Mouse (Mus musculus) spleen, adult 2 months (tissue): ENCODE measurements around the gene Wipf1. TPM values are rescaled to one million over a fixed set of nuclear protein-coding genes. Genes with fewer than 3 reads are reported as not detected.
A peak's percentile ranks its signal among the peaks of the same experiment; 100 is the strongest.

Experiments
- DNase-seq, 2 experiments: peaks; one replicate each; pipeline versions ENCODE4 v3.0.0 to v3.0.0-alpha.2; 2012 to 2021; ENCODE audit warnings: low spot score in 2 of 2, low read depth in 1 of 2
- H3K27ac ChIP-seq: fragments of 200-500 bp; 2 replicates; pipeline ENCODE4 v1.5.1; 2012; ENCODE audit warnings: low read length, inconsistent platforms; ENCODE audit not compliant: insufficient read depth
- H3K27me3 ChIP-seq: fragments of 200-500 bp; 2 replicates; pipeline ENCODE4 v1.6.1; 2012; ENCODE audit warnings: mild to moderate bottlenecking, moderate library complexity, low read length, inconsistent platforms; ENCODE audit not compliant: control insufficient read depth, insufficient read depth
- H3K36me3 ChIP-seq: fragments of 200-500 bp; 2 replicates; pipeline ENCODE4 v1.6.1; 2012; ENCODE audit warnings: mild to moderate bottlenecking, low read length, inconsistent platforms; ENCODE audit not compliant: control insufficient read depth, insufficient read depth
- H3K4me1 ChIP-seq: fragments of 200-500 bp; 2 replicates; pipeline ENCODE4 v1.6.1; 2011; ENCODE audit warnings: inconsistent platforms; ENCODE audit not compliant: control insufficient read depth, insufficient read depth, insufficient read length
- H3K4me3 ChIP-seq: fragments of 200-500 bp; 2 replicates; pipeline ENCODE4 v1.5.1; 2011; ENCODE audit warnings: mild to moderate bottlenecking, inconsistent platforms; ENCODE audit not compliant: insufficient read depth, insufficient read length; ENCODE audit errors: extremely low read depth
- CTCF ChIP-seq: fragments of 200-500 bp; IDR thresholded peaks from 2 replicates; pipeline ENCODE4 v1.5.1; 2011; ENCODE audit warnings: mild to moderate bottlenecking, inconsistent platforms; ENCODE audit not compliant: insufficient read depth, insufficient read length, insufficient replicate concordance; ENCODE audit errors: extremely low read depth
- POLR2A ChIP-seq: fragments of 200-500 bp; IDR thresholded peaks from 2 replicates; pipeline ENCODE4 v1.6.1; 2011; ENCODE audit warnings: low read depth, low read length, inconsistent platforms
- WGBS: fragments of 180-500 bp; shearing (Covaris S2); methylation state at CpG from one replicate; pipeline ENCODE4 v1.1.7; 2018; 5-methylcytosine and 5-hydroxymethylcytosine counted together
- polyA plus RNA-seq: library from polyadenylated mRNA; depleted of rRNA; stranded (reverse); fragments of >200 nt; gene quantifications from 2 replicates; pipeline ENCODE4 v1.2.3, GENCODE M21; 2012

Wipf1 gene
- polyA plus RNA-seq, 1 experiment, result 58.7 TPM

GRCm38 (mm10) chr2:73547256-73547655 lies 17.7 kb upstream of the Wipf1 start:
- no peaks in the 10 kb centered on the region for H3K27me3 ChIP-seq
- no peak overlapping the region for H3K4me3 ChIP-seq
- TF ChIP-seq CTCF (no peak), POLR2A (no peak)
- no peaks in the 10 kb centered on the region; the same call in 1 of the 2 replicates for H3K4me1 ChIP-seq
- DNase-seq, result no peak
- H3K36me3 ChIP-seq, result no peaks in the 10 kb centered on the region
- H3K27ac ChIP-seq, result no peak overlapping the region
- WGBS, result 64% methylated on average over 4 of the region's 4 CpGs

- H3K27me3 ChIP-seq, result no peaks in the 10 kb centered on the region
- TF ChIP-seq POLR2A, result no peak
- no peak for TF ChIP-seq CTCF
- DNase-seq, result no peak
- no peaks in the 10 kb centered on the region for H3K36me3 ChIP-seq
- no peak overlapping the region for H3K4me3 ChIP-seq
- 81% methylated on average over 2 of the region's 2 CpGs for WGBS
- peaks cover 4% of the 10 kb centered on the region; the same call in 1 of the 2 replicates for H3K4me1 ChIP-seq
- no peak overlapping the region for H3K27ac ChIP-seq
These were observed 16.0 kb upstream of the Wipf1 start for GRCm38 (mm10) chr2:73545556-73545955.

GRCm38 (mm10) chr2:73540450-73541162 lies 11.1 kb upstream of the Wipf1 start:
- H3K36me3 ChIP-seq, result no peaks in the 10 kb centered on the region
- peak overlapping the region; percentile 46 for H3K4me3 ChIP-seq
- TF ChIP-seq CTCF (no peak), POLR2A (no peak)
- H3K4me1 ChIP-seq, result peaks cover 4% of the 10 kb centered on the region; the same call in 1 of the 2 replicates
- no peaks in the 10 kb centered on the region for H3K27me3 ChIP-seq
- peak; percentile 42 to 76 for DNase-seq
- 5% methylated on average over 16 of the region's 16 CpGs for WGBS
- H3K27ac ChIP-seq, result peak overlapping the region; percentile 81

- no peak overlapping the region for H3K27ac ChIP-seq
- no peak for TF ChIP-seq CTCF
- TF ChIP-seq POLR2A, result no peak
- H3K27me3 ChIP-seq, result no peaks in the 10 kb centered on the region
- peak in 1 of 2 experiments; percentile 34 for DNase-seq
- no peak overlapping the region for H3K4me3 ChIP-seq
- H3K4me1 ChIP-seq, result peaks cover 4% of the 10 kb centered on the region; the same call in 1 of the 2 replicates
- no peaks in the 10 kb centered on the region for H3K36me3 ChIP-seq
- WGBS, result 33% methylated on average over 1 of the region's 1 CpGs
These were observed 10.2 kb upstream of the Wipf1 start for GRCm38 (mm10) chr2:73539697-73540096.

GRCm38 (mm10) chr2:73539141-73539540 lies 9.6 kb upstream of the Wipf1 start:
- H3K4me3 ChIP-seq, result no peak overlapping the region
- TF ChIP-seq POLR2A, result no peak
- TF ChIP-seq CTCF, result no peak
- H3K36me3 ChIP-seq, result no peaks in the 10 kb centered on the region
- peaks cover 4% of the 10 kb centered on the region; the same call in 1 of the 2 replicates for H3K4me1 ChIP-seq
- DNase-seq, result no peak
- H3K27me3 ChIP-seq, result no peaks in the 10 kb centered on the region
- 83% methylated on average over 3 of the region's 3 CpGs for WGBS
- no peak overlapping the region for H3K27ac ChIP-seq

- 87% methylated on average over 13 of the region's 13 CpGs for WGBS
- TF ChIP-seq POLR2A (no peak), CTCF (no peak)
- no peak overlapping the region for H3K27ac ChIP-seq
- H3K27me3 ChIP-seq, result no peaks in the 10 kb centered on the region
- no peak overlapping the region for H3K4me3 ChIP-seq
- H3K36me3 ChIP-seq, result no peaks in the 10 kb centered on the region
- peaks cover 4% of the 10 kb centered on the region; the same call in 1 of the 2 replicates for H3K4me1 ChIP-seq
- no peak for DNase-seq
These were observed 9.1 kb upstream of the Wipf1 start for GRCm38 (mm10) chr2:73538590-73538989.
